Mouse (Mus musculus): ENCODE results near the gene Ptpn3. TPM values are rescaled to one million over a fixed set of nuclear protein-coding genes. Genes with fewer than 3 reads are reported as not detected.

The Ptpn3 gene
- total and polyA plus RNA-seq, 3 experiments = 0.08 to 0.14 (median 0.09) TPM

GRCm38 (mm10) chr4:57287808-57288207 lies 13.8 kb downstream of the Ptpn3 start:
- no peaks in the 10 kb centered on the region for H3K79me2 ChIP-seq (replicated peaks; ENCODE audit: control insufficient read depth, extremely low read depth, insufficient read depth, poor library complexity, severe bottlenecking)
- H3K27me3 ChIP-seq (replicated peaks) = no peaks in the 10 kb centered on the region
- dilution Hi-C loops (cut with MboI; ENCODE audit: extremely low pct_ligation_motif_present, extremely low pct_unique_long_range_greater_than_20kb, low sequenced_read_pairs) = no loop called here
- H3K4me3 ChIP-seq (replicated peaks in 1 of 3; ENCODE audit: low read depth in 2 of 3, low read length in 2 of 3, poor library complexity in 1 of 3) = no peak overlapping the region
- H3K9ac ChIP-seq (ENCODE audit: insufficient read depth, low read depth) = no peak overlapping the region
- no peaks in the 10 kb centered on the region for H3K36me3 ChIP-seq (replicated peaks in 1 of 2; ENCODE audit: control insufficient read depth in 1 of 2, insufficient read depth in 1 of 2, low read length in 1 of 2)
- H3K4me1 ChIP-seq (ENCODE audit: control insufficient read depth in 1 of 2, insufficient read depth in 2 of 2) = no peaks in the 10 kb centered on the region
- H3K9me3 ChIP-seq (replicated peaks; ENCODE audit: low read length) = no peaks in the 10 kb centered on the region
- TF ChIP-seq JUND (conservative IDR thresholded peaks at IDR 0.05; ENCODE audit: low read depth, low read length) (no peak), MAX (IDR thresholded peaks at IDR 0.05; ENCODE audit: low read length) (no peak), GABPA (IDR thresholded peaks at IDR 0.05; ENCODE audit: insufficient replicate concordance, low read depth, low read length) (no peak), ELF1 (IDR thresholded peaks at IDR 0.05; ENCODE audit: low read depth, low read length) (no peak), EP300 (IDR thresholded peaks at IDR 0.05; ENCODE audit: low read length) (no peak), CHD1 (IDR thresholded peaks at IDR 0.05; ENCODE audit: low read depth, low read length) (no peak), JUN (IDR thresholded peaks at IDR 0.05; ENCODE audit: insufficient read depth, low read depth, low read length) (no peak), TCF12 (IDR thresholded peaks at IDR 0.05; ENCODE audit: low read depth, low read length) (no peak)
- peak; percentile 12 for DNase-seq (ENCODE audit: extremely low read depth)
- H3K27ac ChIP-seq (ENCODE audit: insufficient read depth, low read depth) = no peak overlapping the region
- in situ Hi-C loops (cut with MboI; ENCODE audit: low pct_ligation_motif_present, low pct_unique_long_range_greater_than_20kb, low sequenced_read_pairs) = no loop called here
- H3K4me2 ChIP-seq (ENCODE audit: insufficient read depth, low read depth, poor library complexity, severe bottlenecking) = no peak overlapping the region

GRCm38 (mm10) chr4:57285251-57285650 lies 16.4 kb downstream of the Ptpn3 start:
- H3K27ac ChIP-seq (ENCODE audit: insufficient read depth, low read depth) = no peak overlapping the region
- H3K4me2 ChIP-seq (ENCODE audit: insufficient read depth, low read depth, poor library complexity, severe bottlenecking) = no peak overlapping the region
- H3K4me1 ChIP-seq (ENCODE audit: control insufficient read depth in 1 of 2, insufficient read depth in 2 of 2) = no peaks in the 10 kb centered on the region
- no peaks in the 10 kb centered on the region for H3K27me3 ChIP-seq (replicated peaks)
- no peak for TF ChIP-seq GABPA (IDR thresholded peaks at IDR 0.05; ENCODE audit: insufficient replicate concordance, low read depth, low read length)
- TF ChIP-seq USF1 (IDR thresholded peaks at IDR 0.05; ENCODE audit: low read depth, low read length) = no peak
- TF ChIP-seq EP300 (IDR thresholded peaks at IDR 0.05; ENCODE audit: low read length) = no peak
- no peak for TF ChIP-seq TCF12 (IDR thresholded peaks at IDR 0.05; ENCODE audit: low read depth, low read length)
- TF ChIP-seq PAX5 (IDR thresholded peaks at IDR 0.05; ENCODE audit: low read length) = no peak
- TF ChIP-seq MEF2A (IDR thresholded peaks at IDR 0.05; ENCODE audit: borderline replicate concordance, low read depth, low read length) = no peak
- no peak for TF ChIP-seq NELFE (IDR thresholded peaks at IDR 0.05; ENCODE audit: low read depth, low read length)
- TF ChIP-seq CTCF (conservative IDR thresholded peaks at IDR 0.05 in 1 of 2, IDR thresholded peaks at IDR 0.05 in 1 of 2; ENCODE audit: low read depth in 2 of 2, low read length in 2 of 2) = no peak
- TF ChIP-seq MXI1 (IDR thresholded peaks at IDR 0.05; ENCODE audit: low read depth, low read length) = no peak
- no peak for TF ChIP-seq ZMIZ1 (IDR thresholded peaks at IDR 0.05; ENCODE audit: low read depth, low read length)
- no peak for TF ChIP-seq MAFK (IDR thresholded peaks at IDR 0.05; ENCODE audit: insufficient replicate concordance, low read length)
- H3K4me3 ChIP-seq (replicated peaks in 1 of 3; ENCODE audit: low read depth in 2 of 3, low read length in 2 of 3, poor library complexity in 1 of 3) = no peak overlapping the region
- dilution Hi-C loops (cut with MboI; ENCODE audit: extremely low pct_ligation_motif_present, extremely low pct_unique_long_range_greater_than_20kb, low sequenced_read_pairs) = no loop called here
- H3K79me2 ChIP-seq (replicated peaks; ENCODE audit: control insufficient read depth, extremely low read depth, insufficient read depth, poor library complexity, severe bottlenecking) = no peaks in the 10 kb centered on the region
- H3K9ac ChIP-seq (ENCODE audit: insufficient read depth, low read depth) = no peak overlapping the region
- DNase-seq (ENCODE audit: extremely low read depth) = no peak
- in situ Hi-C loops (cut with MboI; ENCODE audit: low pct_ligation_motif_present, low pct_unique_long_range_greater_than_20kb, low sequenced_read_pairs) = no loop called here
- H3K9me3 ChIP-seq (replicated peaks; ENCODE audit: low read length) = no peaks in the 10 kb centered on the region
- no peaks in the 10 kb centered on the region for H3K36me3 ChIP-seq (replicated peaks in 1 of 2; ENCODE audit: control insufficient read depth in 1 of 2, insufficient read depth in 1 of 2, low read length in 1 of 2)
